Mouse (Mus musculus) heart, postnatal 10 days (tissue): ENCODE measurements at regions not wholly inside any gene's neighbourhood (a gene's known extent, or its start where the extent isn't known, plus 50 kb on each side); places are given as distances from the start of the nearest gene placed in this dataset.
"Not testable (repeated sequence)": the region's sequence is repeated elsewhere in the genome, so short reads cannot be mapped to it uniquely, and the experiment has no call there.

Source experiments
- DNase-seq, 2 experiments: peaks; one replicate each; pipeline ENCODE4 v3.0.0; 2021
- intact Hi-C: fragments of 180-260 bp; cut with DNase I; formaldehyde crosslinking; loops from one replicate; pipeline ENCODE4 v1.15.1; 2025

DNA sequence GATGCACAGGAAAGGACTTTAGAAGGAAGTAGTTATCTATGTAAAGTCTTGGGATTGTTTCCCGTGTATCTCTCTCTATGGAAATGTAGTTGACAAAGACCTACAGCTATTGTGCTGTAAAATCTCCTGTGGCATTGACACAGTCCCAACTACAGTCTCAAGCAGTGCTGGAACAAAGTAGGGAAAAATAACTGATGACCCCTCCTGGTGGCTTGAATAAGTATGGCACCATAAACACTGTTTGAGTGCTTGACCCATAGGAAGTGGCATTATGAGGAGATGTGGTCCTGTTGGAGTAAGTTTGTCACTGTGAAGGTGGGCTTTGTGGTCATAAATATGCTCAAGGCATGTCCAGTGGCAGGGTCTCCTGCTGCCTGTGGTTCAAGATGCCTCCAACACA lies 928.4 kb upstream of the Mms22l start:
- intact Hi-C loops, result loop anchor here (5.0 kb wide), 1 partner anchor 1091 kb away; no protein-coding TSS in a partner anchor
- peak in 1 of 2 experiments; percentile 2 for DNase-seq

DNA sequence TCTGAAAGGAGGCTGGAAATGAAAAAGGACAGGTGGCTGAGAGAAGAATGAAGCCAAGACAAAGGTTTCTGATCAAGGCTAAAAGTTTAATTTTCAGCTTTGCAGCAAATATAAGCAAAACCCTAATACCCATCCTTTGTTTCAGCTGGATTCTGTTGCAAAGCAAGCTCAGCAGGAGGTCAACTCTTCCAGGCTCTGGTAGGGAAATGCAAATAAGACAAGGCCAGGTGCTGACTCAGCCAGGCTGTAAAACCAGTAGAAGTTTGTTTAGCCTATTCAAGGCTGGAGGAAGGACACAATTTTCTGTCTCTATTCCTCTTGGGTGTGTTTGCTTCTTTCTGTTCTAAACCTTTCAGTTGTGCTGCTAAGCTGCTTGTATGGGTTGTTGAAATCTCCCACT lies 923.2 kb upstream of the Mms22l start:
- no peak for DNase-seq
- intact Hi-C loops, result no loop called here

DNA sequence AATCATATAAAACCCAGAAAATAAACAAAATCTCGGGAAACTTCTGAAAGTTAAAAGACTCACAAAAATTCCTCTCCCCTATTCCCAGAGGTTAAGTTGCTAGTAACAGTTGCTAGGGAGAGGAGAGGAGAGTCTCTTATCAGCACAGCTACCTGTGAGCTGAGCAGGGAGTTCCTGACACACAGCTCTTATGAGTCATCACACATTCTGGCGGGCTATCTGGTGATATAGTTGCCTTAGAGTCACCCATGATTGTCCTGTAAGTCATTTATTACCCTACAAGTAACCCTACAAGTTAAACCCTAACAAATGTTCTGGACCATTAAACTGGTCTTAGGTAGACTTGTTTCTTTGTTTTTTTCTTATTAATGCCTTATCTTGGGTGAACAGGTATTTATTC lies 908.8 kb upstream of the Mms22l start:
- intact Hi-C loops, result no loop called here
- DNase-seq, result no peak

DNA sequence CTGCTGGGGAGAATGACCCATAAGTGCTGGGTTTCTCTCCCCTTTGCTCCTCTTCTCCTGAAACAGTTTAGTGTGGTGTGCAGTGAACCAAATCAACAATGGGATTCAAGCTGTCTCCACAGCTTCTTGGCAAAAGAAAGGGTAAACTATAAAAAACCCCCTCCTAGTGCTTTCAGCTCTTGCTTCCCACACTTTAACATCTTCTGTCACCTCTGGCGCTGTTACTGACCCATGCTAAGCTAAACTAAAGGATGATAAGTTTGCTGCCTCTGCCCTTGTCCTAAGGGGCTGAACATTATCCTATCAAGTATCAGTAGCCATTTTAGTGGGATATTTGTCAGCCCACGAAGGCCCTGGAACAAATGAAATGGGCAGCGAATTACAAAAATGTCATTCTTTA lies 905.4 kb upstream of the Mms22l start:
- intact Hi-C loops, result no loop called here

DNA sequence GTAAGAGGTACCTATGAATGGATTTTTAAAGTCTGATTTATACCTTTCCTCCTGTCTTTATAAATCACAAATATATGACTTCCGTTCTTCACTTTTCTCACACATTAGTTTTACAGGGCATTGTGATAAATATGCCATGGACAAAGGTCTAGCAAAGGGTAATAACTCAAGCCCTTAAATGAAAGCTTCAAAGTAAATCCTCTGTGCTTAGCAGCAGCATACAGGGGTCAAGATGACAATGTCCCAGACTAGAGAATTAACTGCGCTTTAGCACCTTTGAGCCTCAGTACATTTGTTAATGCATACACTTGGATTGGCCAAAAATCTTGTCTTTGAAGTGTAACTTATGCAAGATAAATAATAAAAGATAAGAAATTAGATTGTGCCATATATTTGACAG lies 904.7 kb upstream of the Mms22l start:
- intact Hi-C loops, result no loop called here
- DNase-seq, result no peak

More for the DNA sequence above, 905.4 kb upstream of the Mms22l start:
- DNase-seq, result no peak

DNA sequence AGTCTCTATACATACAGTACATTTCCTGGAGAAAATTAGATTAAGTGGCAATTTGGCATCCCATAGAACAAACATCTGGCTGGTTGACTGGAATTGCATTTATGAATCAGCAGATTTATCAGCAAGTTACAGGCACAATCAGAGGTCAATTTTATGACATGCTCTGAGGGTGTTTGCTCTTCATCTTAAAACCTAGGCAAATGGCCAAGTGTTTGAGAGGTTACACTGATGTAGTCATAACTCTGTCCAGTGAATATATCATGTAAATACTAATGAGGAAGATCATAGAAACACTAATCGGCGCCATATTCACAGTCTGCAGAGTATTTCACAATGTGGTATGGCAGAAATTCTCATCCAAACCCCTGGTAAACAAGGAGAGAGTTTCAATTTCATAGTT lies 896.2 kb upstream of the Mms22l start:
- DNase-seq, result no peak
- intact Hi-C loops, result no loop called here

DNA sequence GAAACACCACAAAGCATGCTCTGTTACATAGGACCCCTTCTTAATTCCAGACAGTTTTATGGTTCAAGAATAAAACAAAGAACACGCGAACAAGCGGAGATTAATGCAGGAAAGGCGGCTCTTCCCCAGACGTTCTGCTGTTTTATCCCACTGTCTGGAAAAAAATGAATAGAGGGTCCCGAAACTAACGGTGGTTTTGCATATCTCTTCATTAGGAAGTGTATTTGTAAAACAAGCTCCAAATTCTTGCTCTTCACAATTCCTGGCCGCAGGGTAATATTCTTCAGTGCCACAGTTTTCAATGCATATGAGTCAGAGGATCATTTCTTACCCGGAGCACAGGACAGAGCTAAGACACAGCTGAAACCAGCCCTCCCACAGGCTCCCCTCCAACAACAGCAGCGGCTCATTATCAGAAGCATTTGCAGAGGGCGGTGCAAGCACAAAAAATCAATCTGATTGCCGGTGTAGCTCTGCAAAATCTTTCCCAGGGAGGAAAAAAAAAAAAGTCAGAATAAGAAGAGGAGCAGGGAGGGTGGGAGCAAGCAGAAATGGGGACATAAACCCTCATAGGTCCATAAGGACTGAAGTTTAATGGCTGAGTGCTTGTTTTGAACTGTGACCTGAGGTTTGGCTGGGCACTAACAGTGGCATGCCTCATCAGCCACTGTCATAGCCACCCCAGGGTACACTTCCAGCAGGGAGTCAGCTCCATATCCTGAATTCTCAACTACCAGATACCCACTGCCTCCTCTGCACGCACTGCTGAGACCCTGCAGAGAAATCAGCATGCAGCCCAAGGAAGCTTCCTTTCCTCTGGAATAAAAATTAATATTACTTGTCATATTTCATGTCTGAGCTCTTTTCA lies 894.6 kb upstream of the Mms22l start:
- DNase-seq, result no peak
- intact Hi-C loops, result no loop called here

DNA sequence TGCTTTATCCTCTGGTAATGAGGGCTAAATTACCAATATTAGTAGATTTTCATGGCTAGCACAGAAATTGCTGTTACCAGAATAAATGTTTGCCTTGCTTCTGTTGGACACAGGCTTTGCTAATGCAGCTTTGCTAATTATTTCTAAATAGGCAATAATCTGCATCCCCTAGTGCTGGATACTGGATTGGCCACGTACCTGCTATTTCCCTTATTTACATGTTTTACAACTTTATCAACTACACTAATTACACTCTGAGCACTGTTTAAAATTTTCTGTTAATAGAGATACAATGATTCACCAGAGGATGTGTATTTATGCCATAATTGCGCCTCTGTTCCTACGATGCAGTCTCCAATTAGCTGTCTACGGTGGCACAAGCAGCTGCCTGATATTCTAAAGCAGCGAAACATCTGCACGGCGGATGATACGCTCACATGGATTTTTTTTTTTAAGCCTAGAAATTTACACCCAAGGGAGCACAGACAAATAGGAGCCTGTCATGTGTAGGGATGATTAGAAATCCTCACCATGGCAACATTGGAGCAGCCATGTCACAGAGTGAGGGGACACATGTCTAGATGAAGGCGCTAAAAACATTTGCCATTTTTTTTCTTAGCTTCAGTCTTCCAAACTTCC lies 893.8 kb upstream of the Mms22l start:
- intact Hi-C loops, result no loop called here

DNA sequence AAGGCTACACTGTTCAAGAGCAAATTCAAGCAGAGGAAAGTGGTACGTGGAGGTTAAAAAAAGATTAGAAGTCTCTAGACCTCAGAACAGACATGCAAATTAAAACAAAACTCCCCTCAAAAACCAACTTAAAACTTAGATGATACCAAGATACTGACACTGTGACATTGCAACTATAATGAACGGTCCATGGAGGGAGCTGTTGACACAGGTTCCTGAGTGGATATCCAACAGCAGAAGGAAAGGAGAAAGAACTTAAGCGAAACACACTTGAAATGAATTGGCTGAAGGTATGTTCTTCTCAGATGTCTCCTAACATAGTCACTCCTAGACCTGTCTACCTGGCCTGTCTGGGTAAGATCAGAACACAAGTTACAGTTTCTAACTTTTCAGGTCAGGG lies 888.9 kb upstream of the Mms22l start:
- intact Hi-C loops, result no loop called here

More for the DNA sequence above, 893.8 kb upstream of the Mms22l start:
- DNase-seq, result no peak

DNA sequence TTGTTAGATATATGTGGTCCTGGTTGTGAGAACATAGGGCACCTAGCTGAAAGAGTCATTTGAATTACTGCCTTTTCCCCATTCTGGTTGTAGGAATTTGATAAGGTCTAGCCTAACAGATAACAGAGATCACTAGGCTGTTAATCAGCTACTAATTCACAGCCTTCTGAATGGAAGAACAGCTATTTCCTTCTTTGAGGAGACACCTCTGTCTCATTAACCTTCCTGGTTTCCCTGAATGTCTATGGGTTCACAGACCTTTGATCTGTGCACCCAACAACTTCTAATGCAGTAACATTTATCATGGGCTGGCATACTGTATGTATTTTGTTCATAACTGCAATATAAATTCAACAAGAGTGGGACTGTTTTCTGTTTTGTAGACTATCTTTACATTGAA lies 875.0 kb upstream of the Mms22l start:
- no peak for DNase-seq
- intact Hi-C loops, result no loop called here

More for the DNA sequence above, 888.9 kb upstream of the Mms22l start:
- DNase-seq, result no peak

DNA sequence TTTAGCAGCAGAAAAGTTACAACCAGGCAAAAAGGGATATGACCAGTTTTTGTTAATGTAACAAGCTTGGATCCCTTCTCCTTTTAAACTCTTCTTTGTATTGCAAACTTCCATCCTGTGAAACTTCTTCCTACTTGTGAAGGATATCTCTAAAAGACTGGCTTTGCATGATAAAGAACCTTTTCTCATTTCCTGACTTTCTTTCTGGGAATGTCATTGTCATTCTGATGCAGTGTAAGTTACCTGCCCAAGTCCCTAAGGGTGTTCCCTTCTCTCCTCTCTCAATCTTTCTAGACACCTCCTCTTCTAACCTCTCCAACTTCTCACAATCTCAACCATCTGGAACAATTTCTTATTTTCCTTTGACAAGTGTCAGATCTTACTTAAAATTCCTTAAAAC lies 874.0 kb upstream of the Mms22l start:
- no peak for DNase-seq
- intact Hi-C loops, result no loop called here

DNA sequence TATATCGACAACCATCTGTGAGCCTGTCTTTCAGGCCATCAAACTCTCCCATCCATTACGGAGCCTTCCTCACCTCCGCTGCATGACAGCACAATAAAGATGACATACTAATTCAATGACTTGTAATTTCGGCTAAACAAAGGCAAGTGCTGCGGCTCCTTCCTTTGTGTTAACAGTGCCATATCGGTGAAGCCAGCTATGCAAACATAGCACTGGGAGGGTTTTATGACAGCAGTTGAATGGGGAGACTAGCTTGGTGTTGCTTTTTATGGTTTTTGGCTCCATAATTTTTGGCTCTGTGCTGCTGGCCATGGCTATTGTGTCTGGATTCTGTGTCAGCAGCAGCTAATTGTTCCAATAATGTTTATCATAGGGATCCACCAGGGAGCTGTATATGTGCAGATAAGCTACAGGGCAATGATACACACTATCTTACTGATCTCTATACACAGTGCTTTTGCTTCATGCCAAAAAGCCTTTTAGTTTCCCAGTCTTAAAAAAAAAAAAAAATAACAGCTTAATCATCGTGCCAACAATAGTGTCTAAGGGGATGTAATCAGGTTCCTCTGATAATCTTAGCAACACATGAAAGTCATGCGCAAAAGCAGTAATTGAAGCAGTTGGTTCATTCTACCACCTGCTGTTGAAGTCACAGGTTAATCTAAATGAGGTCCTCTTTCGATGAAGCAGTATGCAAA lies 859.9 kb upstream of the Mms22l start:
- intact Hi-C loops, result no loop called here
- DNase-seq, result no peak

DNA sequence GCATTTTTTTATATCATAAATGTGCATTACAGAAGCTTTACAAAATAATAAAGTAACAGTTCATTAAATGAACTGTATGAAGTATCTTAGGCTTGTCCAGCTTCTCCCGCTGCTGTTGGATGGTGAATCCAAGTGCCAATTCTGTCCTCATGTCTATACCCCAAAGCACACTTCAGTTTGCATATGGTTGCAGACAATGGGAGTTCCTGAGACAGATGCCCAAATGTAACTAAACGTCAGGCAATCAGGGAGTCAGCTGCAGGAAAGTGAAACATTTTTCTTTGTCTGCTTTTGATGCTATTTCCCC lies 859.4 kb upstream of the Mms22l start:
- intact Hi-C loops, result no loop called here

DNA sequence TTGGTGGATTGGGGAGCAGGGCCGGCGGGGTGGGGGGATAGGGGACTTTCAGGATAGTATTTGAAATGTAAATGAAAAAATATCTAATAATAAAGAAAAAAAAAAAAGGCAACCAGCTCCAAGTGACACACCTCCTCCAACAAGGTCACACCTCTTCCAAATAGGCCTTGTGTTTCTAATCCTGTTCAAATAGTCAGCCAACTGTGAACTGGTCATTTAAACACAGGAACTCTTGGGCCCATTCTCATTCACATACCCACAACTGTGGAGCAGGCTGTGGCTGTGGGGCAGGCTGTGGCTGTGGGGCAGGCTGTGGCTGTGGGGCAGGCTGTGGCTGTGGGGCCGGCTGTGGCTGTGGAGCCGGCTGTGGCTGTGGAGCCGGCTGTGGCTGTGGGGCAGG lies 839.6 kb upstream of the Mms22l start:
- DNase-seq, intact Hi-C loops: not testable (repeated sequence)

More for the DNA sequence above, 859.4 kb upstream of the Mms22l start:
- DNase-seq, result no peak

DNA sequence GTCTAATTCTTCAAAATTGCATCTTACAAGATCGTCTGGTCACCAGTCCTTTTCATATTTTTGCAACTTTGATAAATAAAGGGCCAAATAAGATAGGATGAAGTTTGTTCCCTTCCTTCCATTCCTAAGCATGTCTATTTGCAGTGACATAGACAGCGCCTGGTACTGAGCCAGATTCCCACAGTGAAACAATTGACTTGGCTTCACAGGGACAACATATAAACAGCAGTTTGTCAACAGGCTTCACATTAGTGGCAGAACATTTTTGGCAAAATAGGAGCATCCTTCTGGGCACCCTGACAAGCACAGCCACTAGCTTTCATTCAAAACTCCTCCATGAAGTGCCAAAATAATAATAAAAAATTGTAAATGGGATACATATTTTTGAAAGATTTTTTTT lies 827.4 kb upstream of the Mms22l start:
- no peak for DNase-seq

DNA sequence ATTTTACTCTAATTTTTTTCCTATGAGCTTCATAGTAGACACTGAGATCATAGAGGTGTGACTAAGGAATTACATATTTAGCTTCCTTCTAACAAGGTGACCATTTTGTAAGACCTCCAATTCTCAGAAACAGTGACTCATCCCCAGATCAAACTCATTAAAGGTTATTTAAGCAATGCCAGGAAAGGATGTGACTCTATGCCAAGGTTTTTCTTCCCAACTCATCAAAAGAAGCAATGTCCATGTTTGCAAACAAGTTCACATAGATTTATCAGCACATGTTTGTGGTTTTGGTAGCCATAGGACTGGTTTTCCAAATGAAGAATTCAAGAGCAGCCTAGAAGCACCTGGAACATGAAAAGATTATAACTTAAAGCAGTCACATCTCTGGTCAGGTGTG lies 792.6 kb upstream of the Mms22l start:
- intact Hi-C loops, result no loop called here
- no peak for DNase-seq

More for the DNA sequence above, 827.4 kb upstream of the Mms22l start:
- intact Hi-C loops, result no loop called here

DNA sequence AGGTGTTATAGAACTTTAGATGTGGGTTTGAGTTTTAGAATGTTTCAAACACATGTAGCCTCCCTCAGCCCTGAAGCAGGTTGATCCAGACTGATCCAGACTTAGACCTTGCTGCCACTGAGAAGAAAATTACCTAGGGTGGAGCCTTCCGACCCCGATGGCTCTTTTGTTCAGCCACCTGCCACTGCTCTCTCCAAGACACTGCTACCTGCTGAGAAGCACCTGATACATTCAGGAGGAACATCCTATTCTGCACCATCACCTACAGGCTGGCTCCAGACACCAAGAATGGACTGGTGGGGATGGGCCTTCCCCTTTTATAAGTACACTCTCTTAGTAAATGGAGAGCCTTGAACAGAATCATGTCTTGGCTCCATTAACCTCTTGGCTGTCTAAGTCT lies 785.5 kb upstream of the Mms22l start:
- no peak for DNase-seq
- intact Hi-C loops, result no loop called here

DNA sequence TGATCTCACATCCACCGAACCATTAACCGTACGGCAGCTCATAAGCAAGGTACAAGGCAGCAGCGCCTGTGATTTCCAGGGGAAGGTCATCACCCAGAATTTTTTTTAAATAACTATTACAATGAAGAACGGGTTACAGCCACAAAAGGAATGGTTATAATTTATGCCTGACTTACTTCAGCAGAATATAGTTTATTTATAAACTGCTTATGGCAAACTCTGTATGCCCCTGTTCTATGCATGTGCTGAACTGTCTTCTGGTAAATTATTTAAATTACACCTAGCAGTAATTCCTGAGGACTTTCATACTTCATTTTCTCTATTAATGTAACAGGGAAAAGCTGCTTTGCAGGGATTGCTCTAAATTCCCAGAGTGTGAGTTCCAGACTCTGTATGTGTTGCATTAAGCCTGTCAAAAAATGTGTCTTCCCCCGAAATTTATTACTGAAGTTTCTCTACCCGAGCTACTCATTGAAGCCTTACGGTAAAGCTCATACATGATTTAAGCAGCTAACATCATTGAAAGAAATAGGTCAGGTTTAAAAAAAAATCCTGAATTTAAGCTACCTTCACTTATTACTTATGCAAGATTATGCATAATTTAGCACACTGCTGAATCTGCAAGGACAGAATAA lies 782.4 kb upstream of the Mms22l start:
- intact Hi-C loops, result no loop called here
- DNase-seq, result no peak

DNA sequence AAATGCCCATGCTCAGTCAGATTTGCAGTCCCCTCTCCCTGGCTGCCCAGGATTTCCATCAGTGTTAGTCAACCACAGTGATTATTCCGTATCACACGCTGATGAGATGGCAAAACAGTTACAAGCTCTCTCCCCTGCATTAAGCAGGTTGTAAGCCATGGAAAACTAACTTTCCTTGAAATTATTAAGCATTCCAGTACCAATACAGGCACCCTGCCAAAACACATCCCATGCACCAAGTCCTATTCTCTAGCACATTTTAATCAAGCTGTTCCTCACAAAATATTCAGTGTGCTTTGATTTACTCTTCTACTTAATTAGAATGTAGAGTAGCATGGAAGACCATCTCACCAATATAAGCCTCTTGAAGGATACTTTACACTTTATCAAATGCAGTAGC lies 768.4 kb upstream of the Mms22l start:
- no peak for DNase-seq

DNA sequence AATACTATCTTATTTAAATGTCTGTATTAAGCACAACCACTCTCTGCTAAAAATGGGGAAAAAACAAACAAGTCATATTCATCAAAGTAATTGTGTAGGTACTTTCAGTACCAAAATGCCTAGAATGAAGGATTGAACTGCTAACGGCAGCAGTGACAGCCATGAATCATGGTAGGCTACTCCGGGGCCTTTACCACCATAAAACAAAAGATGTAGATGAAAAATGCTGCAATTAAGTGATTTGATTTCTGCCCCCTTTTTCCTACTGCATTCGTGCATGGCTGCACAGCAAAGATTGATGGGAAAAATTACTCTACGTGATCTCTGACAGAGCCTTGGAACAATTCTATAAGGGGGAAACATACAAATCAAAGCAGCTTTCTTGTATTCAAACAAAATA lies 763.8 kb upstream of the Mms22l start:
- intact Hi-C loops, result no loop called here

More for the DNA sequence above, 768.4 kb upstream of the Mms22l start:
- intact Hi-C loops, result no loop called here

DNA sequence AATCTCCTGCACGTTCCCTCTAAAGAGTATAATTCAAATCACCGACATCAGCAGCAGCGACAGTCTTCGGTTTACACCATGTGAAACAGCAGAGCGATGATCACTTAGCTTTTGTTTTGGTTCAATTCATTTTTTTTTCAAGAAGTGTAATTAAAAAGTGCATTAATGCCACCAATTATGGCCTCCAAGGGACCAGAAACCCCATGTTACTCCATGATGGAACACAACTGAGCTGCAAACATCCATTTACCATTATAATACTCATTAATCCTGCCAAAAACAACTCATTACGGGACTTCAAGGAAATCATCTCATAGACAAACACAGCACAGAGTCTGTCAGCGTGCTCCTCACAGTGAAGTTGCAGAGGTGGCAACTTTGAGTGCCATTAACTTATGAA lies 752.2 kb upstream of the Mms22l start:
- intact Hi-C loops, result no loop called here
- DNase-seq, result no peak

More for the DNA sequence above, 763.8 kb upstream of the Mms22l start:
- no peak for DNase-seq
